Mouse (Mus musculus) erythroblast, embryonic 14.5 days (primary cell): ENCODE measurements around the gene Tbc1d22a.

Experiments
- GATA1 ChIP-seq: IDR thresholded peaks from 2 replicates; pipeline ENCODE4 v1.6.1; 2012; ENCODE audit warnings: low read length, inconsistent platforms, mixed read lengths
- TAL1 ChIP-seq: IDR thresholded peaks from 3 replicates; pipeline ENCODE4 v1.6.1; 2012; ENCODE audit warnings: low read length, inconsistent platforms, mixed read lengths

DNA sequence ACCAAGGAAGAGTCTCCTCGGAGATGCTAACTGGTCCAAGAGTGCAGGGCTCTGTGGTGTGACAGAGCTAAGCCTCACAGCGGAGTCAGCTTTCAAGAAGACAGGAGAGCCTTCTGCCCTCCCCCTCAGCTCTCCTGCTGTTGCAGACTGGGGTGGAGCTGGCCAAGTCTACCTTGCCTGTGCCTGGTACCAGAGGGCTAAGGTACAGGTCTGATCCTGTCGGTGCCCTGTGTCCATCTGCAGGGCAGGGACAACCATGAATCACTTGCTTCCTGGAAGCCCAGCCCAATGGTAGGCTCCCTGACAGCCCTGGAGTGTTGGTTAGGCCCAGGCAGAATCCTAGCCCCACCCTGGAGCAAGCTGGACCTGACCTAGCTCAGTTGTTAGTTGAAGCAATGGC, 27.6 kb upstream of the Tbc1d22a start:
- TF ChIP-seq GATA1, result no peak
- no peak for TF ChIP-seq TAL1
